Mouse (Mus musculus): ENCODE results near the gene Rnf151. TPM values are rescaled to one million over a fixed set of nuclear protein-coding genes. Genes with fewer than 3 reads are reported as not detected.

Rnf151 gene
- polyA plus RNA-seq, 1 experiment from 2014 or later = not detected

DNA sequence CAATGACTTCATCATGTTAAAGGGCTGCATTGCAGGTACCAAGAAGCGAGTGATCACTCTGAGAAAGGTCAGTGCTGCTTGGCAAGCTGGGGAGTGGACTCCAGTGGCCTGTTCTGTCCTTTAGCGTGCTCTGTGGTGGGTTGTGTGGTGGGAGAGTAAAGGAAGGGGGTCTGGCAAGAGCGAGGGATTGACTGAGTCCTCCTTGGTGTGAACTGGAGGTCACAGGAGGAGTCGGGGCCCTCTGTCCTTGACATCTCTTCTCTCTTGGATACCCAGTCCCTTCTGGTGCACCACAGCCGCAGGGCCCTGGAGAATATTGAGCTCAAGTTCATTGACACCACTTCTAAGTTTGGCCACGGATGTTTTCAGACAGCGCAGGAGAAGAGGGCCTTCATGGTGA lies 17.6 kb upstream of the Rnf151 start:
- no peaks in the 10 kb centered on the region for H3K36me3 ChIP-seq (ENCODE audit: control insufficient read depth, insufficient read depth, low read length)
- no peak for DNase-seq (ENCODE audit: low spot score)
- 90% methylated on average over 7 of the region's 7 CpGs for WGBS
- no peaks in the 10 kb centered on the region for H3K9me3 ChIP-seq (ENCODE audit: control insufficient read depth, low read length)
- H3K9ac ChIP-seq (ENCODE audit: low read depth, low read length) = no peak overlapping the region
- H3K4me3 ChIP-seq (ENCODE audit: low read depth, low read length) = no peak overlapping the region
- peaks cover 3% of the 10 kb centered on the region for H3K4me1 ChIP-seq (replicated peaks; ENCODE audit: control insufficient read depth, insufficient read depth, low read length)
- ATAC-seq (ENCODE audit: low FRiP score) = no peak
- H3K27ac ChIP-seq (ENCODE audit: low read depth, low read length) = no peak overlapping the region
- no peaks in the 10 kb centered on the region for H3K27me3 ChIP-seq (ENCODE audit: control insufficient read depth, insufficient read depth, low read length)
- no peak overlapping the region; the same call in 1 of the 2 replicates for H3K4me2 ChIP-seq (replicated peaks; ENCODE audit: low read depth, low read length)

DNA sequence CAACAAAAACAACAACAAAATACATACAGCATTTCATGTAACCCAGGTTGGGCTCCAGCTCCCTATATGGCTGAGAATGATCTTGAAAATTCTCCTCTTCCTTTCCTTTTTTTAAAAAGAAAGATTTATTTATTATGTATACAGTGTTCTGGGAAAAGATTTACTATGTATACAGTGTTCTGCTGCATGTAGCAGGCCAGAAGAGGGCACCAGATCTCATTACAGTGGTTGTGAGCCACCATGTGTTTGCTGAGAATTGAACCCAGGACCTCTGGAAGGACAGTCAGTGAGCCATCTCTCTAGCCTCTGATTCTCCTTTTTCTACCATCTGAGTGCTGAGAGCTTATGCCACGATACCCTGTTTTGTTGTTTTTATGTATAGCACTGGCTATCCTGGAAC lies 16.6 kb upstream of the Rnf151 start:
- 77% methylated on average over 1 of the region's 1 CpGs for WGBS
- Histone ChIP-seq H3K27ac (ENCODE audit: low read depth, low read length) (no peak overlapping the region), H3K9me3 (ENCODE audit: control insufficient read depth, low read length) (no peaks in the 10 kb centered on the region), H3K4me1 (replicated peaks; ENCODE audit: control insufficient read depth, insufficient read depth, low read length) (peaks cover 3% of the 10 kb centered on the region), H3K4me2 (replicated peaks; ENCODE audit: low read depth, low read length) (no peak overlapping the region), H3K36me3 (ENCODE audit: control insufficient read depth, insufficient read depth, low read length) (no peaks in the 10 kb centered on the region), H3K4me3 (ENCODE audit: low read depth, low read length) (no peak overlapping the region), H3K9ac (ENCODE audit: low read depth, low read length) (no peak overlapping the region), H3K27me3 (ENCODE audit: control insufficient read depth, insufficient read depth, low read length) (no peaks in the 10 kb centered on the region)
- no peak for DNase-seq (ENCODE audit: low spot score)
- ATAC-seq (ENCODE audit: low FRiP score) = no peak

DNA sequence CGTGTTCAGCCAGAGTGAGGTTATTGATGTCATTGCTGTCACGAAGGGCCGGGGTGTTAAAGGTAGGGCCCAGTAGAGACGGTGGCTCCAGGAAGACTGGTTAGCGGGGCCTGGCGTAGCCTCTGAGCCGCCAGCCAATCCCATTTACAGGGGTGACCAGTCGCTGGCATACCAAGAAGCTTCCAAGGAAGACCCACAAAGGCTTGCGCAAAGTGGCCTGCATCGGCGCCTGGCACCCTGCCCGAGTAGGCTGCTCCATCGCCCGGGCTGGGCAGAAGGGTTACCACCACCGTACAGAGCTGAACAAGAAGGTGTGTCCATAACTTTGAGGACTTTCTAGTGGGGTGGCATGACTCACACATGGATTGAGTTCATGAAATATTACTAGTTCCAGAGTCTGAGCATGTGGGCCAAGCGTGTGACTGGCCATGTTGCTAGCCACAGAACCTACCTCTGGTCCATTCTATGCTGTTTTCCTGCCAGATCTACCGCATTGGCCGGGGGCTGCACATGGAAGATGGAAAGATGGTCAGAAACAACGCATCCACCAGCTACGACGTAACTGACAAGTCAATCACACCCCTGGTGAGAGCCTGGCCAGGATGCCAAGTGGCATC lies 15.7 kb upstream of the Rnf151 start:
- H3K27me3 ChIP-seq (ENCODE audit: control insufficient read depth, insufficient read depth, low read length) = no peaks in the 10 kb centered on the region
- WGBS = 92% methylated on average over 21 of the region's 21 CpGs
- H3K9me3 ChIP-seq (ENCODE audit: control insufficient read depth, low read length) = no peaks in the 10 kb centered on the region
- DNase-seq (ENCODE audit: low spot score) = no peak
- no peaks in the 10 kb centered on the region for H3K36me3 ChIP-seq (ENCODE audit: control insufficient read depth, insufficient read depth, low read length)
- no peak for ATAC-seq (ENCODE audit: low FRiP score)
- no peak overlapping the region for H3K4me3 ChIP-seq (ENCODE audit: low read depth, low read length)
- peaks cover 3% of the 10 kb centered on the region for H3K4me1 ChIP-seq (replicated peaks; ENCODE audit: control insufficient read depth, insufficient read depth, low read length)
- no peak overlapping the region for H3K27ac ChIP-seq (ENCODE audit: low read depth, low read length)
- H3K4me2 ChIP-seq (replicated peaks; ENCODE audit: low read depth, low read length) = no peak overlapping the region
- no peak overlapping the region for H3K9ac ChIP-seq (ENCODE audit: low read depth, low read length)

DNA sequence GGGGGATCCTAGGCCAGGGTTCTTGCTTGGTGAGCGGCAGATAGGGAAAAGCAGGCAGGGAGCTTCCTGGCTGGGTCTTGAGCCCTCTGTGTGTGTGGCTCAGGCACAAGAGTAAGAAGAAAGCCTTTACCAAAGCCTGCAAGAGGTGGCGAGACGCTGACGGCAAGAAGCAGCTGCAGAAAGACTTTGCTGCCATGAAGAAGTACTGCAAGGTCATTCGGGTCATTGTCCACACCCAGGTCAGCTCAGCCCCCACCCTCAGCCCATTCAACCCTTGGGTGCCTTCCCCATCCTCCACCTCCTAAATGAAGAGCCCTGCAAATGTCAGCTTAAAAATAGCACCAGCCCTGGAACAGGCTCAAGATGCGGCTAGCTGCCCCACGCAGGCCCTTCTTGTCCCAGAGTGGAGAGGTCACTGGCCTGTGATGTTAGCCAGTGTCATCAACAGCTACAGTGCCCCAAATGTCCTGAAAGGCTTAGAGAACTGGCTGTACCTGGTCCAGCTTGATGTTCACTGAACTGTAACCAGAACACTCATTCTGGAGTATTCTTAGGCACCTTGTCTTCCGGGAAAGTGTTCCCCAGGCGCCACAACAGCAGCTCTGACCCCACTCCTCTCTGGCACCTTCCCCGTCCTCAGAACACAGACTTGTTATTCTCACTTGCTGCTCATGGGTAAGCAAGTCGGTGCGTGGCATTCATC lies 14.5 kb upstream of the Rnf151 start:
- ATAC-seq (ENCODE audit: low FRiP score) (no peak), DNase-seq (ENCODE audit: low spot score) (no peak)
- peaks cover 3% of the 10 kb centered on the region for H3K4me1 ChIP-seq (replicated peaks; ENCODE audit: control insufficient read depth, insufficient read depth, low read length)
- no peak overlapping the region for H3K4me3 ChIP-seq (ENCODE audit: low read depth, low read length)
- no peaks in the 10 kb centered on the region for H3K36me3 ChIP-seq (ENCODE audit: control insufficient read depth, insufficient read depth, low read length)
- no peaks in the 10 kb centered on the region; the same call in 1 of the 2 replicates for H3K27me3 ChIP-seq (ENCODE audit: control insufficient read depth, insufficient read depth, low read length)
- no peak overlapping the region for H3K4me2 ChIP-seq (replicated peaks; ENCODE audit: low read depth, low read length)
- H3K9me3 ChIP-seq (ENCODE audit: control insufficient read depth, low read length) = no peaks in the 10 kb centered on the region
- H3K27ac ChIP-seq (ENCODE audit: low read depth, low read length) = no peak overlapping the region
- 77% methylated on average over 12 of the region's 12 CpGs for WGBS
- H3K9ac ChIP-seq (ENCODE audit: low read depth, low read length) = no peak overlapping the region

DNA sequence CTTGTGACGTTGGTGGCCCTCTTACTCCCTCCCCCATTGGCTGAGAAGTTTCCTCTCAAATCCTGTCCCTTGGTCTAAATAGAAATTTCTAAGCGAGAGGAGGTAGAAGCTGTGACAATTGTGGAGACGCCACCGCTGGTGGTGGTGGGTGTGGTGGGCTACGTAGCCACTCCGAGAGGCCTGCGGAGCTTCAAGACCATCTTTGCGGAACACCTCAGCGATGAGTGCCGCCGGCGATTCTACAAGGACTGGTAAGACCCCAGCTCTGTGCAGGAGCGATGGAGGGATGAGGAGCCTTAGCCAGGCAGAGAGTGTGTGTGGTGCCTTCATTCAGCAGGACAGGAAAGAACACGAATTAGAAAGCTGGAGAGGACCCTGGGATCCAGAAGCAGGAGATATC lies 12.9 kb upstream of the Rnf151 start:
- no peak for DNase-seq (ENCODE audit: low spot score)
- 82% methylated on average over 14 of the region's 14 CpGs for WGBS

DNA sequence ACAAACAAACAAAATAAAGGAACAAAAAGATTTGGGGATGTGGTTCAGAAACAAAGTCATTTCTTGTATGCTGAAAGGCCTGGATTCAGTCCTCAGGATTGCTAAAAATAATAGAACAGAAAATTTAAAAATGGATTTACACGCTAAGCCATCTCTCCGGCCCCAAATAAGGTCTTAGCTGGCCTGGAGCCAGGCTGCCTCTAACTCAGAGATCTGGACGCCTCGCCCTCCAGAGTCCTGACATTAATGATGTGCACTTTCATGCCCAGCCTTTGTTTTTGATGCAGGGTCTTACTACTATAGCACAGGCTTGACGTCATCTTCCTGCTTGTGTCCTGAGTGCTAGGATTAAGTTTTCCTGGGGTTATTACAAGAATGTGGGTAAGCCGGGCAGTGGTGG lies 11.2 kb upstream of the Rnf151 start:
- WGBS = 88% methylated on average over 6 of the region's 6 CpGs
- no peak overlapping the region for H3K9ac ChIP-seq (ENCODE audit: low read depth, low read length)
- no peaks in the 10 kb centered on the region for H3K4me1 ChIP-seq (replicated peaks; ENCODE audit: control insufficient read depth, insufficient read depth, low read length)
- no peaks in the 10 kb centered on the region; the same call in 1 of the 2 replicates for H3K27me3 ChIP-seq (ENCODE audit: control insufficient read depth, insufficient read depth, low read length)
- no peaks in the 10 kb centered on the region for H3K36me3 ChIP-seq (ENCODE audit: control insufficient read depth, insufficient read depth, low read length)
- no peak overlapping the region for H3K27ac ChIP-seq (ENCODE audit: low read depth, low read length)
- H3K9me3 ChIP-seq (ENCODE audit: control insufficient read depth, low read length) = no peaks in the 10 kb centered on the region
- ATAC-seq (ENCODE audit: low FRiP score) (no peak), DNase-seq (ENCODE audit: low spot score) (no peak)
- no peak overlapping the region for H3K4me2 ChIP-seq (replicated peaks; ENCODE audit: low read depth, low read length)
- no peak overlapping the region for H3K4me3 ChIP-seq (ENCODE audit: low read depth, low read length)

More for the DNA sequence above, 12.9 kb upstream of the Rnf151 start:
- H3K4me1 ChIP-seq (replicated peaks; ENCODE audit: control insufficient read depth, insufficient read depth, low read length) = no peaks in the 10 kb centered on the region
- no peaks in the 10 kb centered on the region for H3K9me3 ChIP-seq (ENCODE audit: control insufficient read depth, low read length)
- H3K4me2 ChIP-seq (replicated peaks; ENCODE audit: low read depth, low read length) = no peak overlapping the region
- H3K4me3 ChIP-seq (ENCODE audit: low read depth, low read length) = no peak overlapping the region
- H3K27me3 ChIP-seq (ENCODE audit: control insufficient read depth, insufficient read depth, low read length) = no peaks in the 10 kb centered on the region; the same call in 1 of the 2 replicates
- ATAC-seq (ENCODE audit: low FRiP score) = no peak
- no peak overlapping the region for H3K27ac ChIP-seq (ENCODE audit: low read depth, low read length)
- no peak overlapping the region for H3K9ac ChIP-seq (ENCODE audit: low read depth, low read length)
- no peaks in the 10 kb centered on the region for H3K36me3 ChIP-seq (ENCODE audit: control insufficient read depth, insufficient read depth, low read length)

DNA sequence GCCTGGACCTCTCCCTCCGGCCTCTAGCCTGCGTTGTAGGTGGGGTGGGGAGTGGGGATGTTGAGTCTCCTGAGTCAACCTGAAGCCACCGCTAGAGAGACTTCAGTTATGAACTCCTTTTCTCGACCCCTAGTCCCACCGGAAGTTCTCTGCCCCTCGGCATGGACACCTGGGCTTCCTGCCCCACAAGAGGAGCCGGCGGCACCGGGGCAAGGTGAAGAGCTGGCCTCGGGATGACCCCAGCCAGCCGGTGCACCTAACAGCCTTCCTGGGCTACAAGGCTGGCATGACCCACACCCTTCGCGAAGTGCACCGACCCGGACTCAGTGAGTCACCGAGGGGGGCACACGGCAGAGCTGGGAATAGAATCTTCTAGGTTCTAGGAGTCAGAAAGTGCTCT lies 10.3 kb upstream of the Rnf151 start:
- H3K9ac ChIP-seq (ENCODE audit: low read depth, low read length) = no peak overlapping the region
- whole genome bisulfite sequencing = 78% methylated on average over 17 of the region's 17 CpGs

DNA sequence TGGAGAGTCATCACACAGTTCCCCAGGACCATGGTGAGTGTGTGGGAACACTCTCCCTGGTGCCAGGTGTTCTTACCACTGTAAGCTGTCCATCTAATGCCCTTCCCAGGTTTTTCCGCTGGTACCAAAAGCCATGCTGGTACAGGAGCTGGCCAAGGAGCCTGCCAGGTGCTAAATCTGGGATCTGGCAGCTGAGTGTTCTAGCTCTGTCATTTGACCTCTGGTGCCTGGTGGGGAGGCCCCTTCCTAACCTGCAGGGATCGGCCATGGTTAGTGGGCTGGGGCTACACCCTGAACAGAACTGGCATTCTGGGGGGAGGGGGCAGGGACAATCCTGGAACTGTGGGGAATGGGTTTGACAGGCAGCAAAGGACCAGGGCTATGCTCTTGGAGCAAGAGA lies 9.8 kb upstream of the Rnf151 start, which contains the start of gene Rpl3l:
Gene Rpl3l, plus strand, starts transcription at position 203 of the 400 bp plus-strand sequence.
- no peak within 1 kb of the TSS for H3K27ac ChIP-seq (ENCODE audit: low read depth, low read length)
- H3K36me3 ChIP-seq (ENCODE audit: control insufficient read depth, insufficient read depth, low read length) = no peaks in the 10 kb centered on the region
- no peaks in the 10 kb centered on the region for H3K9me3 ChIP-seq (ENCODE audit: control insufficient read depth, low read length)

More for the DNA sequence above, 10.3 kb upstream of the Rnf151 start:
- Histone ChIP-seq H3K36me3 (ENCODE audit: control insufficient read depth, insufficient read depth, low read length) (no peaks in the 10 kb centered on the region), H3K4me2 (replicated peaks; ENCODE audit: low read depth, low read length) (no peak overlapping the region), H3K9me3 (ENCODE audit: control insufficient read depth, low read length) (no peaks in the 10 kb centered on the region), H3K27me3 (ENCODE audit: control insufficient read depth, insufficient read depth, low read length) (no peaks in the 10 kb centered on the region; the same call in 1 of the 2 replicates), H3K4me3 (ENCODE audit: low read depth, low read length) (no peak overlapping the region), H3K4me1 (replicated peaks; ENCODE audit: control insufficient read depth, insufficient read depth, low read length) (peaks cover 4% of the 10 kb centered on the region; the same call in 1 of the 2 replicates), H3K27ac (ENCODE audit: low read depth, low read length) (no peak overlapping the region)
- DNase-seq (ENCODE audit: low spot score) (no peak), ATAC-seq (ENCODE audit: low FRiP score) (no peak)

More for the DNA sequence above, 9.8 kb upstream of the Rnf151 start, which contains the start of gene Rpl3l:
- WGBS = 73% methylated on average over 2 of the region's 2 CpGs
- DNase-seq (ENCODE audit: low spot score) (no peak), ATAC-seq (ENCODE audit: low FRiP score) (no peak)
- peaks cover 5% of the 10 kb centered on the region for H3K4me1 ChIP-seq (replicated peaks; ENCODE audit: control insufficient read depth, insufficient read depth, low read length)
- H3K4me3 ChIP-seq (ENCODE audit: low read depth, low read length) = no peak within 1 kb of the TSS
- no peak within 1 kb of the TSS for H3K9ac ChIP-seq (ENCODE audit: low read depth, low read length)
- no peaks in the 10 kb centered on the region; the same call in 1 of the 2 replicates for H3K27me3 ChIP-seq (ENCODE audit: control insufficient read depth, insufficient read depth, low read length)
- H3K4me2 ChIP-seq (replicated peaks; ENCODE audit: low read depth, low read length) = no peak within 1 kb of the TSS

Data from hindbrain, embryonic 11.5 days (tissue).